Mouse (Mus musculus) G1E (cell line): ENCODE results near the gene Cdsn. TPM values are rescaled to one million over a fixed set of nuclear protein-coding genes. Genes with fewer than 3 reads are reported as not detected.
"Not testable (repeated sequence)": the region's sequence is repeated elsewhere in the genome, so short reads cannot be mapped to it uniquely, and the experiment has no call there.

Experiments used
- ATAC-seq: 2 replicates; pipeline ENCODE4 v1.8.0; 2016; ENCODE audit warnings: mild to moderate bottlenecking; ENCODE audit not compliant: insufficient number of reproducible peaks, poor library complexity, low FRiP score, severe bottlenecking; ENCODE audit errors: extremely low read depth
- DNase-seq: peaks from one replicate; pipeline ENCODE4 v3.0.0; 2012; ENCODE audit warnings: low spot score
- H3K27me3 ChIP-seq: 2 replicates; pipeline ENCODE4 v1.6.1; 2012; ENCODE audit warnings: mild to moderate bottlenecking, low read length, inconsistent platforms; ENCODE audit not compliant: insufficient read depth
- H3K36me3 ChIP-seq: replicated peaks from 2 replicates; pipeline ENCODE3; 2012; ENCODE audit warnings: mild to moderate bottlenecking, inconsistent platforms
- H3K4me1 ChIP-seq: 2 replicates; pipeline ENCODE4 v1.6.1; 2012; ENCODE audit warnings: low read depth, low read length, inconsistent platforms, mixed read lengths; ENCODE audit not compliant: insufficient read depth
- H3K4me3 ChIP-seq: 2 replicates; pipeline ENCODE4 v1.5.1; 2012; ENCODE audit warnings: low read depth, mild to moderate bottlenecking, inconsistent platforms, low read length, moderate library complexity, mixed read lengths
- H3K9me3 ChIP-seq: replicated peaks from 2 replicates; pipeline ENCODE4 v1.6.1; 2012; ENCODE audit warnings: inconsistent platforms
- CTCF ChIP-seq: IDR thresholded peaks from 2 replicates; pipeline ENCODE4 v1.5.1; 2012; ENCODE audit warnings: low read depth, low read length, inconsistent platforms, mixed read lengths
- GATA1 ChIP-seq: IDR thresholded peaks from 2 replicates; pipeline ENCODE4 v1.6.1; 2012; ENCODE audit warnings: borderline replicate concordance, low read length, inconsistent platforms, mixed read lengths
- GATA2 ChIP-seq: IDR thresholded peaks from 2 replicates; pipeline ENCODE4 v1.6.1; 2012; ENCODE audit warnings: low read depth, low read length, inconsistent platforms, borderline replicate concordance
- POLR2AphosphoS5 ChIP-seq: IDR thresholded peaks from 2 replicates; pipeline ENCODE4 v1.6.1; 2012; ENCODE audit warnings: low read depth, low read length, inconsistent platforms; ENCODE audit not compliant: insufficient replicate concordance
- TAL1 ChIP-seq: conservative IDR thresholded peaks from 2 replicates; pipeline ENCODE4 v1.6.1; 2012; ENCODE audit warnings: low read depth, low read length, inconsistent platforms, mixed read lengths
- polyA plus RNA-seq: library from polyadenylated mRNA; stranded (reverse); fragments of >175 nt; gene quantifications from 2 replicates; pipeline ENCODE4 v1.2.3, GENCODE M21; 2012
- total RNA-seq, 2 experiments: library from RNA; stranded (forward) in 1 of 2; stranded (reverse) in 1 of 2; fragments of 200-1000 nt in 1 of 2; fragments of >200 nt in 1 of 2; fragmentation: Nextera tagmentation in 1 of 2; gene quantifications; 2 replicates each; pipeline ENCODE4 v1.2.3; 2014 to 2017

The Cdsn gene
- total and polyA plus RNA-seq, 3 experiments: not detected

DNA sequence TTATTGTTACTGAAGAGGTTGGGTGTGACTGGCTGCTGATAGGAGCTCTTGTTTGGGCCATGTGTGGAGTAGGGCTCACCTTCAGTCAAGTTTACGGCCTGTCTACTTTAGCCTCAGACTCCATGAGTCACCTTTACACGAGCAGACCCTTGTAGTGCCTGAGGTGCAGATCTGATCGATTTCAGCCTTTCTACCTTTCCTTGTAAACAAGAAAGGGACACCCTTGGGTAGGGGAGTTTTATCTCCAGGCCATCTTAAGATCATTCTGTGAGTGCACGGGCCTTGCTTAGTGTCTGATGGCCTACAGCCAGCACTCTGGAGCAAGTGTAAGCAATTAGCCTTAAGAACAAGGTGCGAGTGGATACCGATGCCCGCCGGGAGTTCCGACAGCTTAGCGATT is 45.0 kb upstream of the Cdsn start:
- Histone ChIP-seq H3K36me3 (no peaks in the 10 kb centered on the region), H3K4me1 (peaks cover 3% of the 10 kb centered on the region; the same call in 1 of the 2 replicates), H3K27me3 (peaks cover 61% of the 10 kb centered on the region), H3K9me3 (no peaks in the 10 kb centered on the region), H3K4me3 (no peak overlapping the region)
- TF ChIP-seq GATA1: no peak
- no peak for TF ChIP-seq GATA2
- no peak for TF ChIP-seq TAL1
- TF ChIP-seq CTCF: no peak
- TF ChIP-seq POLR2AphosphoS5: no peak
- ATAC-seq (no peak), DNase-seq (no peak)

DNA sequence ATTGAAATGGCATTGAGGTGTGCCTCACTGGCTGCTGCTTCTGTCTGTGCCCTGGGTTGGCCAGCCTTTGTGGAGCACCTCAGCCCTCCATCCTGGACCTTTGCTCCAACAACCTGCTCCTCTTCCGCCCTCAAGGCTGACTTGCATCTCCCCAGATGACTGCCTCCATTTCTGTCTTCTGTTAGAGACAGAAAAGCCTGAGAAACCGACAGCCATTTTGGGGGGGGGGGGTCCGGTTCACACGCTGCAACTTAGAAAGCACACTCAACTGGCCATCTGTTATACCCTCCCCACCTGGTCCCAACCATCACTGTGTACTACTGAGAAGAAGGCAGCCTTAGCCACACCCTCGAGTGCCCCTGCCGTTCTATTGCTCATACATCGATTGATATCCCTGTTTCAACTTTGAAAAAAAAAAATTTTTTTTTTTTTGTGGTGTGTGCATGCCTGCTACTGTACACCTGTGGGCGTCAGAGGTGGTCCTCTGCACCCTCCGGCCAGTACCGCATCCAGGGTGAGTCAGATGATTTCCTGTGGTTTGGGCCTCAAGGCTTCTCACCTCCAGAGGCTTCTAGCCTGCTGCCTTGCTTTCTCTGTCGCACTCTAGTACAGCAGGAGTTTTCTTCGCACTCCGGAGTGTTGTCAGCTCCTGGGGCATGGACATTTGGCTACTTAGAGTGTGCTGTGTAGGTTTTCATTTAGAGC is 44.2 kb upstream of the Cdsn start:
- H3K27me3 ChIP-seq: peaks cover 55% of the 10 kb centered on the region

DNA sequence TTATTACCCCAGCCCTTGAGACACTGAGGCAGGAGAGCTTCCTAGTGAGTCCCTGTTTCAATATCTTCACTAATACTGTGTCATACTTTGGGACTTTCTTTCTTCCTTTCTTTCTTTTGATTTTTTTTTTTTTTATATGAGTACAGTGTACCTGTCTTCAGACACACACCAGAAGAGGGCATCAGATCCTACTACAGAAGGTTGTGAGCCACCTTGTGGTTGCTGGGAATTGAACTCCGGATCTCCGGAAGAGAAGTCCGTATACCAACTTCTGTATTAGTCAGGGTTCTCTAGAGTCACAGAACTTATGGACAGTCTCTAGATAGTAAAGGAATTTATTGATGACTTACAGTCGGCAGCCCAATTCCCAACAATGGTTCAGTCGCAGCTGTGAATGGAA is 43.6 kb upstream of the Cdsn start:
- not testable (repeated sequence) for ATAC-seq, H3K4me3 ChIP-seq, DNase-seq, H3K9me3 ChIP-seq, H3K4me1 ChIP-seq
- Histone ChIP-seq H3K27me3 (peaks cover 52% of the 10 kb centered on the region), H3K36me3 (peaks cover 12% of the 10 kb centered on the region)

More for the DNA sequence above, 44.2 kb upstream of the Cdsn start:
- peaks cover 6% of the 10 kb centered on the region for H3K36me3 ChIP-seq
- H3K4me1 ChIP-seq: peaks cover 3% of the 10 kb centered on the region; the same call in 1 of the 2 replicates
- no peaks in the 10 kb centered on the region for H3K9me3 ChIP-seq
- ATAC-seq: no peak
- no peak for DNase-seq
- H3K4me3 ChIP-seq: no peak overlapping the region
- TF ChIP-seq POLR2AphosphoS5 (no peak), CTCF (no peak), TAL1 (no peak), GATA2 (no peak), GATA1 (no peak)

DNA sequence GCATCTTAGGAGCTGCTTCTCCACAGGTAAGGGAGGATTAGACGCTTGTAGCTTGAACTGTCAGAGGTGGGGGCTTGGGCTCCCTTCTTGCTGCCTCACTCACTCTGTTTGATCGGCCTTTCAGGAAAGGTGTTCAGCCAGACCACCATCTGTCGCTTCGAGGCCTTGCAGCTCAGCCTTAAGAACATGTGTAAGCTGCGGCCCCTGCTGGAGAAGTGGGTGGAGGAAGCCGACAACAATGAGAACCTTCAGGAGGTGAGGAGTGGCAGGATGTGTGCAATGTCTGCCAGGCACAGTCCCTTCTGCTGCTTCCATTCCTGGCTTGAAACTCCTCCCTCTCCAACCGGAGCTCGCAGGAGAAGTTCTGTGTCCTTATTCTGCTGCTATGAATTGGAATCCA is 42.6 kb upstream of the Cdsn start:
- Histone ChIP-seq H3K4me3 (no peak overlapping the region), H3K36me3 (peaks cover 22% of the 10 kb centered on the region), H3K27me3 (peaks cover 42% of the 10 kb centered on the region), H3K9me3 (no peaks in the 10 kb centered on the region), H3K4me1 (peaks cover 12% of the 10 kb centered on the region)
- TF ChIP-seq GATA1: no peak
- no peak for TF ChIP-seq CTCF
- no peak for TF ChIP-seq TAL1
- no peak for TF ChIP-seq GATA2
- no peak for TF ChIP-seq POLR2AphosphoS5
- no peak; the same call in 1 of the 2 replicates for ATAC-seq
- DNase-seq: no peak

DNA sequence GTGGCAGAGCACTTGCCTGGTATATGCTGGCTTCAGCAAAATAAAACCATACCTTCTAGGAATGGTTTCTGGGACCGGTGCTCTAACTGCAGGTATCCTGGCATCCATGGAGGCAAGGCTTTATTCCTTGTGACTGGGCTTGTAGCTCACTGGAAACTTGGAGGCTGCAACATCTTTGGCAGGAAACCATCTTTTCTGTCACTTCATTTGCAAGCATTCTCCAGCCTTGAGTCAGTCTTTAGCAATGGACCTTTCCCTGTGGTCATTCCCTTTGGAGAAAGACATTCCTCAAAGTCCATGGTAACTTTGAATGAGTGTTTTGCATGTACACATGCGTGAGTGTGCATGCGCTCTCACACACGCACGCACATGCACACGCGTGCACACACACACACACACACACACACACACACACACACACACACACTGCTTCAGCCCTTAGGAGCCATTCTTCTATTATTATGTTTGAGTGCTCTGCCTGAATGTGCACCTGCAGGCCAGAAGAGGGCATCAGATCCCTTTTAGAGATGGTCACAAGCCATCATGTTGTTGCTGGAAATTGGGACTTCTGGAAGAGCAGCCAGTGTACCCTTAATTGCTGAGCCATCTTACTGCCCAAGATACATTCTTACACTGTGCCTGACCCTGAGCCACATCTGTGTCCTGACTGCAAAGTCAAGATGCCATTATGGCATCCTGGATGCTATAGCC is 38.9 kb upstream of the Cdsn start:
- H3K4me1 ChIP-seq: peaks cover 38% of the 10 kb centered on the region
- H3K4me3 ChIP-seq: no peak overlapping the region
- H3K36me3 ChIP-seq: peaks cover 39% of the 10 kb centered on the region
- no peak for TF ChIP-seq TAL1
- TF ChIP-seq GATA1: no peak
- no peak for TF ChIP-seq CTCF
- no peak for TF ChIP-seq GATA2
- TF ChIP-seq POLR2AphosphoS5: no peak
- no peaks in the 10 kb centered on the region for H3K9me3 ChIP-seq
- ATAC-seq (no peak), DNase-seq (no peak)
- peaks cover 14% of the 10 kb centered on the region for H3K27me3 ChIP-seq

DNA sequence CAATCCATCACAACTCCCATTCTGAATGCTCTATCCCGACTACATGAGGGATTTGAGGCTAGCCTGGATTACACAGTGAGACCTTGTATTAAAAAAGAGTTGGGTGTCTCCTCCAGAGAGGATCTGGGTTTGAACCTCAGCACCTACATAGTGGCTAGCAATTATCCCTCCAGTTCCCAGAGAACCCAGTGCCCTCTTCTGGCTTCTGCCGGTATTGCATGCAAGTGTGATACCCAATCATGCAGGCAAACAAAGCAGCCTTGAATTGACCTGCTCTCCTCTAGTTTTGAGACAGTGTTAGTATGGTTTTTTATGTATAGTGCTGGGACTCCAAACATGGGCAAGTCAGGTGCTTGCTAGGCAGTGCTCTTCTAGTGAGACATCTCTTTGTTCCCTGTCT is 38.0 kb upstream of the Cdsn start:
- no peak overlapping the region for H3K4me3 ChIP-seq
- H3K4me1 ChIP-seq: peaks cover 42% of the 10 kb centered on the region
- peaks cover 46% of the 10 kb centered on the region for H3K36me3 ChIP-seq
- peaks cover 8% of the 10 kb centered on the region for H3K27me3 ChIP-seq
- DNase-seq (peak; percentile 29), ATAC-seq (no peak)
- no peaks in the 10 kb centered on the region for H3K9me3 ChIP-seq
- TF ChIP-seq CTCF (peak; percentile 89), GATA1 (no peak)
